Mouse (Mus musculus): ENCODE measurements at regions not wholly inside any gene's neighbourhood (a gene's known extent, or its start where the extent isn't known, plus 50 kb on each side); places are given as distances from the start of the nearest gene placed in this dataset.

- H3K27me3 ChIP-seq = no peaks in the 10 kb centered on the region
- no peak for ATAC-seq (ENCODE audit: insufficient number of reproducible peaks, low FRiP score, low TSS enrichment, low read depth)
- no peaks in the 10 kb centered on the region for H3K9me3 ChIP-seq
- H3K4me3 ChIP-seq = no peak overlapping the region
- no peak overlapping the region for H3K27ac ChIP-seq
- H3K9ac ChIP-seq = no peak overlapping the region
- no peaks in the 10 kb centered on the region for H3K36me3 ChIP-seq
- 87% methylated on average over 5 of the region's 5 CpGs for WGBS
- no peak overlapping the region for H3K4me2 ChIP-seq
- H3K4me1 ChIP-seq = no peaks in the 10 kb centered on the region
These were observed 74.8 kb upstream of the Akirin2 start for GRCm38 (mm10) chr4:34475792-34476448.

GRCm38 (mm10) chr4:34484273-34484672 is 66.5 kb upstream of the Akirin2 start:
- no peak overlapping the region for H3K4me2 ChIP-seq
- no peaks in the 10 kb centered on the region for H3K27me3 ChIP-seq
- no peaks in the 10 kb centered on the region for H3K36me3 ChIP-seq
- H3K27ac ChIP-seq = no peak overlapping the region
- H3K9me3 ChIP-seq = no peaks in the 10 kb centered on the region
- 55% methylated on average over 1 of the region's 1 CpGs for WGBS
- H3K9ac ChIP-seq = no peak overlapping the region
- H3K4me3 ChIP-seq = no peak overlapping the region
- no peaks in the 10 kb centered on the region for H3K4me1 ChIP-seq
- no peak for ATAC-seq (ENCODE audit: insufficient number of reproducible peaks, low FRiP score, low TSS enrichment, low read depth)

GRCm38 (mm10) chr4:34485574-34485973 is 65.2 kb upstream of the Akirin2 start:
- Histone ChIP-seq H3K4me3 (no peak overlapping the region), H3K36me3 (no peaks in the 10 kb centered on the region), H3K9me3 (no peaks in the 10 kb centered on the region), H3K9ac (no peak overlapping the region), H3K4me2 (no peak overlapping the region), H3K27me3 (no peaks in the 10 kb centered on the region), H3K27ac (no peak overlapping the region), H3K4me1 (no peaks in the 10 kb centered on the region)
- no peak for ATAC-seq (ENCODE audit: insufficient number of reproducible peaks, low FRiP score, low TSS enrichment, low read depth)
- 85% methylated on average over 17 of the region's 17 CpGs for WGBS

- H3K27me3 ChIP-seq = no peaks in the 10 kb centered on the region
- no peak for ATAC-seq (ENCODE audit: insufficient number of reproducible peaks, low FRiP score, low TSS enrichment, low read depth)
- no peak overlapping the region for H3K27ac ChIP-seq
- no peak overlapping the region for H3K4me3 ChIP-seq
- H3K9ac ChIP-seq = no peak overlapping the region
- H3K36me3 ChIP-seq = no peaks in the 10 kb centered on the region
- WGBS = 78% methylated on average over 10 of the region's 10 CpGs
- no peaks in the 10 kb centered on the region for H3K4me1 ChIP-seq
- H3K9me3 ChIP-seq = no peaks in the 10 kb centered on the region
- no peak overlapping the region for H3K4me2 ChIP-seq
These were observed 55.6 kb upstream of the Akirin2 start for GRCm38 (mm10) chr4:34494961-34495723.

GRCm38 (mm10) chr4:34498325-34498724 is 52.4 kb upstream of the Akirin2 start:
- WGBS = 87% methylated on average over 9 of the region's 9 CpGs
- H3K36me3 ChIP-seq = no peaks in the 10 kb centered on the region
- no peak overlapping the region for H3K9ac ChIP-seq
- no peak overlapping the region for H3K27ac ChIP-seq
- no peak for ATAC-seq (ENCODE audit: insufficient number of reproducible peaks, low FRiP score, low TSS enrichment, low read depth)
- no peaks in the 10 kb centered on the region for H3K9me3 ChIP-seq
- H3K4me1 ChIP-seq = no peaks in the 10 kb centered on the region
- H3K4me3 ChIP-seq = no peak overlapping the region
- no peak overlapping the region for H3K4me2 ChIP-seq
- no peaks in the 10 kb centered on the region for H3K27me3 ChIP-seq

- ATAC-seq (ENCODE audit: insufficient number of reproducible peaks, low FRiP score, low TSS enrichment, low read depth) = no peak
- WGBS = 88% methylated on average over 7 of the region's 7 CpGs
- Histone ChIP-seq H3K4me1 (no peaks in the 10 kb centered on the region), H3K36me3 (no peaks in the 10 kb centered on the region), H3K27ac (no peak overlapping the region), H3K4me2 (no peak overlapping the region), H3K27me3 (no peaks in the 10 kb centered on the region), H3K9me3 (no peaks in the 10 kb centered on the region), H3K9ac (no peak overlapping the region), H3K4me3 (no peak overlapping the region)
These were observed 52.0 kb upstream of the Akirin2 start for GRCm38 (mm10) chr4:34498781-34499180.

GRCm38 (mm10) chr4:34499731-34500130 is 51.0 kb upstream of the Akirin2 start:
- Histone ChIP-seq H3K27ac (no peak overlapping the region), H3K9ac (no peak overlapping the region), H3K9me3 (no peaks in the 10 kb centered on the region), H3K36me3 (no peaks in the 10 kb centered on the region), H3K4me2 (no peak overlapping the region), H3K4me1 (no peaks in the 10 kb centered on the region), H3K4me3 (no peak overlapping the region), H3K27me3 (no peaks in the 10 kb centered on the region)
- 87% methylated on average over 3 of the region's 3 CpGs for WGBS
- ATAC-seq (ENCODE audit: insufficient number of reproducible peaks, low FRiP score, low TSS enrichment, low read depth) = no peak

Data from limb, embryonic 15.5 days (tissue).